16 mouse cellular contexts compared by ENCODE assay signal in genomic region chr7:24538701-24539100, GRCm38 (mm10). TPM values are rescaled to one million over a fixed set of nuclear protein-coding genes. Genes with fewer than 3 reads are reported as not detected.
"Had no signal": no experiment of that assay in that cellular context is flagged by ENCODE, and none has a peak within 500 bp of the region (broad histone marks: within the 10 kb centered on the region; RNA-seq: fewer than 3 reads in every experiment).

No protein-coding gene starts in this region.

- H3K9me3 ChIP-seq: liver, embryonic 15.5 days; neural tube, embryonic 15.5 days had no signal

- H3K27me3 ChIP-seq: liver, embryonic 15.5 days; neural tube, embryonic 15.5 days had no signal

- DNase-seq: lung, embryonic 14.5 days; lung, postnatal 10 days; right cerebral cortex, adult 18-20 months; thymus, postnatal 4 days had no signal

- H3K27ac ChIP-seq: kidney, postnatal 0 days; limb, embryonic 13.5 days; liver, embryonic 15.5 days; macrophage; neural tube, embryonic 15.5 days had no signal

- H3K4me2 ChIP-seq: limb, embryonic 13.5 days; liver, embryonic 11.5 days; liver, embryonic 15.5 days; lung, embryonic 14.5 days; neural tube, embryonic 15.5 days had no signal

- H3K4me3 ChIP-seq: limb, embryonic 13.5 days; liver, embryonic 15.5 days; neural tube, embryonic 15.5 days had no signal

- H3K9ac ChIP-seq: limb, embryonic 13.5 days; liver, embryonic 15.5 days; lung, embryonic 14.5 days; neural tube, embryonic 15.5 days had no signal

RNA-seq across cellular contexts. Expression of gene Pinlyp, which starts 7.2 kb away (rescaled TPM):
- total RNA-seq: layer of hippocampus, adult 18-20 months; layer of hippocampus, postnatal 10 days; left cerebral cortex, postnatal 36 days; midbrain, postnatal 0 days had no signal
- polyA plus RNA-seq: limb, embryonic 13.5 days; liver, embryonic 11.5 days; liver, embryonic 15.5 days; lung, embryonic 14.5 days; macrophage; midbrain, postnatal 0 days; neural tube, embryonic 11.5 days; neural tube, embryonic 15.5 days; small intestine, adult 2 months had no signal

RNA-seq across cellular contexts. Expression of gene AC161166.1, which starts 26.4 kb away (rescaled TPM):
- total RNA-seq: layer of hippocampus, adult 18-20 months; layer of hippocampus, postnatal 10 days; left cerebral cortex, postnatal 36 days; midbrain, postnatal 0 days had no signal
- polyA plus RNA-seq: liver, embryonic 11.5 days; liver, embryonic 15.5 days; macrophage; small intestine, adult 2 months had no signal
